Mouse (Mus musculus) heart, embryonic 10.5 days (tissue): ENCODE results near the gene Cript. TPM values are rescaled to one million over a fixed set of nuclear protein-coding genes. Genes with fewer than 3 reads are reported as not detected.
"Not testable (repeated sequence)": the region's sequence is repeated elsewhere in the genome, so short reads cannot be mapped to it uniquely, and the experiment has no call there.

ENCODE experiments used
- DNase-seq: peaks from one replicate; pipeline ENCODE4 v3.0.0-alpha.2; 2017; ENCODE audit warnings: low spot score
- H3K27ac ChIP-seq: fragments of 300-500 bp; sonication (generic); 2 replicates; pipeline ENCODE4 v1.5.1; 2016; ENCODE audit warnings: mild to moderate bottlenecking
- H3K27me3 ChIP-seq: fragments of 300-500 bp; sonication (generic); 2 replicates; pipeline ENCODE4 v1.6.1; 2016; ENCODE audit warnings: mild to moderate bottlenecking; ENCODE audit not compliant: poor library complexity, insufficient read depth, severe bottlenecking
- H3K36me3 ChIP-seq: fragments of 300-500 bp; sonication (generic); 2 replicates; pipeline ENCODE4 v1.6.1; 2016; ENCODE audit warnings: mild to moderate bottlenecking, moderate library complexity
- H3K4me1 ChIP-seq: fragments of 300-500 bp; sonication (generic); 2 replicates; pipeline ENCODE4 v1.6.1; 2016; ENCODE audit warnings: mild to moderate bottlenecking
- H3K4me3 ChIP-seq: fragments of 300-500 bp; sonication (generic); 2 replicates; pipeline ENCODE4 v1.5.1; 2016; ENCODE audit warnings: mild to moderate bottlenecking, moderate library complexity
- H3K9me3 ChIP-seq: fragments of 300-500 bp; sonication (generic); 2 replicates; pipeline ENCODE4 v1.6.1; 2016; ENCODE audit warnings: mild to moderate bottlenecking, moderate library complexity
- WGBS: fragments of 180-500 bp; shearing (Covaris S2); methylation state at CpG from one replicate; pipeline ENCODE4 v1.1.7; 2016; 5-methylcytosine and 5-hydroxymethylcytosine counted together
- polyA plus RNA-seq: library from polyadenylated mRNA; unstranded; fragments of >200 nt; fragmentation: Nextera tagmentation; extraction: Ambion mirVana; gene quantifications from 2 replicates; pipeline ENCODE4 v1.2.1, GENCODE M21; 2016

The Cript gene
- polyA plus RNA-seq, 1 experiment from 2014 or later: 113 TPM

GRCm38 (mm10) chr17:87053921-87054320 is 28.6 kb downstream of the Cript start:
- Histone ChIP-seq H3K9me3 (no peaks in the 10 kb centered on the region), H3K4me3 (no peak overlapping the region), H3K27ac (no peak overlapping the region), H3K36me3 (no peaks in the 10 kb centered on the region), H3K27me3 (no peaks in the 10 kb centered on the region), H3K4me1 (peaks cover 14% of the 10 kb centered on the region; the same call in 1 of the 2 replicates)
- DNase-seq: peak; percentile 42
- WGBS: 77% methylated on average over 5 of the region's 5 CpGs

GRCm38 (mm10) chr17:87055051-87055459 is 29.7 kb downstream of the Cript start:
- H3K9me3 ChIP-seq: no peaks in the 10 kb centered on the region
- H3K4me1 ChIP-seq: peaks cover 14% of the 10 kb centered on the region; the same call in 1 of the 2 replicates
- 33% methylated on average over 5 of the region's 5 CpGs for WGBS
- H3K27ac ChIP-seq: peak overlapping the region; percentile 56
- no peaks in the 10 kb centered on the region for H3K27me3 ChIP-seq
- no peaks in the 10 kb centered on the region for H3K36me3 ChIP-seq
- no peak overlapping the region for H3K4me3 ChIP-seq
- peak; percentile 77 for DNase-seq

- DNase-seq: no peak
- peaks cover 14% of the 10 kb centered on the region; the same call in 1 of the 2 replicates for H3K4me1 ChIP-seq
- H3K27ac ChIP-seq: no peak overlapping the region
- 74% methylated on average over 1 of the region's 1 CpGs for WGBS
- no peaks in the 10 kb centered on the region for H3K9me3 ChIP-seq
- H3K27me3 ChIP-seq: no peaks in the 10 kb centered on the region
- no peak overlapping the region for H3K4me3 ChIP-seq
- no peaks in the 10 kb centered on the region for H3K36me3 ChIP-seq
These were observed 30.3 kb downstream of the Cript start for GRCm38 (mm10) chr17:87055663-87056062.

- peaks cover 14% of the 10 kb centered on the region; the same call in 1 of the 2 replicates for H3K4me1 ChIP-seq
- H3K4me3 ChIP-seq: no peak overlapping the region
- H3K36me3 ChIP-seq: no peaks in the 10 kb centered on the region
- WGBS: 89% methylated on average over 7 of the region's 7 CpGs
- H3K27ac ChIP-seq: no peak overlapping the region
- H3K27me3 ChIP-seq: no peaks in the 10 kb centered on the region
- DNase-seq: peak; percentile 69
- no peaks in the 10 kb centered on the region for H3K9me3 ChIP-seq
These were observed 31.4 kb downstream of the Cript start for GRCm38 (mm10) chr17:87056761-87057160.

DNA sequence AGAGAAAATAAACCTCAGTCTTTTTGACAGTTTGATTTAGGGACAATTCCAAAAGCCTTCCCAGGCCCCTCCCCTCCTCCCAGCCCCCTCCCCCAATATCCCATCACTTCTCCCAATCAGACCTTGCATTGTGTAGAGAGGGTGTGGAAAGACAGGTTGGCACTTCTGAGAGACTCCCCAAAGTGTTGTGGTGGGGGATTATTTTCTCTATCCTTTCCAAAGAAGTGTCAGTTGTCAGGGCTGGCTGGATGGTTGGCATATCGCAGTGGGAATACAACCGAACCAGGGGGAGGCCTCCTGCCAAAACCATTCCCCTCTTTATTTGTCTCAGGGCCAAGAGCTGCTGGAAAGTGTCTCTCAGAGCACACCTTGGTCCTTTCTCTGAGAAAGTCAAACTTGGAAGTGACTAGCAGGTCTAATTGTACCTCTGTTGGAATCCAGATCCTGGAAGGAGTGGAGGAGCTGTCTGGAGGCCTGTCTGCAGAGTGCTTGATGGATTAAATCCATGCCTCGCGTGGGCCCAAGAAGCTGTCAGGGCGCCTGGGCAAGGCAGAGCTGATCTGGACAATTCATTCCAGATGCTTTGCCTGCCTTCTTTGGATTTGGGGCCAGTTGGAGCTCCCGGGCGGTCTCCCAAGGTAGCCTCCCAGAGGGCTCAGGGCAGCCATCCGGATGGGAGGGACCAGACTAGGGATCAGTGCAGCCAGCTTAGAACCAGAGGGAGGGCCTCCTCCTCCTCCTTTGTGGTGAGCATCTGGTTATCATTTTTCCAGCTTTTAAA is 32.3 kb downstream of the Cript start:
- Histone ChIP-seq H3K4me3 (no peak overlapping the region), H3K4me1 (peaks cover 14% of the 10 kb centered on the region; the same call in 1 of the 2 replicates), H3K36me3 (no peaks in the 10 kb centered on the region), H3K27me3 (no peaks in the 10 kb centered on the region), H3K9me3 (no peaks in the 10 kb centered on the region), H3K27ac (no peak overlapping the region)
- 72% methylated on average over 8 of the region's 8 CpGs for WGBS
- DNase-seq: peak; percentile 59

- no peak overlapping the region for H3K4me3 ChIP-seq
- H3K27me3 ChIP-seq: no peaks in the 10 kb centered on the region
- no peak for DNase-seq
- 82% methylated on average over 9 of the region's 9 CpGs for WGBS
- H3K9me3 ChIP-seq: no peaks in the 10 kb centered on the region
- H3K27ac ChIP-seq: no peak overlapping the region
- H3K36me3 ChIP-seq: no peaks in the 10 kb centered on the region
- H3K4me1 ChIP-seq: 0 out of 2 replicates have a peak, but pooled peaks cover 3% of the 10 kb centered on the region
These were observed 37.3 kb downstream of the Cript start for GRCm38 (mm10) chr17:87062639-87063038.

DNA sequence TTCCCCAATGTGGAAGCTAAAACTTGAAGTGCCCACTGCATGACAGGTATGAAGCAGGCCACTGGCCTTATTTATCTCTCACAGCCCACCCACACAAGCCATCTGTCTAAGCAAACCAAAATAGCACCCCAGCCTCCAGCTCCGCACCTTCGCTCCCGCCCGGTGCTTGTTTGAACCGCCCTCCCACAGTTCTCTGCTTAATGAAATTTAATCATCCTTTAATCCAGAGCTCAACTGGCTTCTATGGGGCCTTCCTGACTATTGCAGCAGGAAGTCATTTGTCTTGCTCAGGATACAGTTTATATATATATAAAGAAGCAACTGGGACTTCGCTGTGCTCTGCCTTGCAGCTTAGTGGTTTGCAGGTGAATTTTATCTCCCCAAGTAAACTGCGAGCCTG is 38.1 kb downstream of the Cript start:
- Histone ChIP-seq H3K4me3 (no peak overlapping the region), H3K4me1 (no peaks in the 10 kb centered on the region)
- 87% methylated on average over 7 of the region's 7 CpGs for WGBS

DNA sequence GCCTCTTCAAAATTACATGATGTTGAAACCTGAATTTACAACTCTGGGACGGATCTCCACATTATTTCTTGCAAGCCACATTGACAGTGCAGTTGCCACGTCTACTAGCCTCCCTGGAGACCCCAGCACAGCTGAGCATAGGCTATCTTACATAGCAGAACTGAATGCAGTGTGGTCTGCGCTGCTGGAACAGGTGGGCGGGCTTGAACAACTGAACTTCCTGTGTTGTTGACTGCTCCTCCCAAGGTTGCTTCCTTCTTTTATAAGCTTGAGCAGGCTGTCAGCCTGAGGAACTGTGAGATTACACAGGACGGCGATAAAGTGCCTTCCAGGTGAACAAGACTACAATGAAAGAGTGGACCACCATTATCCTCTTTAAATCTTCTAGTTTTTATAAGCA is 38.6 kb downstream of the Cript start:
- Histone ChIP-seq H3K36me3 (no peaks in the 10 kb centered on the region), H3K27me3 (no peaks in the 10 kb centered on the region), H3K4me3 (no peak overlapping the region), H3K9me3 (no peaks in the 10 kb centered on the region), H3K4me1 (no peaks in the 10 kb centered on the region), H3K27ac (no peak overlapping the region)
- WGBS: 79% methylated on average over 6 of the region's 6 CpGs
- no peak for DNase-seq

More for the DNA sequence above, 38.1 kb downstream of the Cript start:
- H3K9me3 ChIP-seq: no peaks in the 10 kb centered on the region
- no peaks in the 10 kb centered on the region for H3K36me3 ChIP-seq
- H3K27me3 ChIP-seq: no peaks in the 10 kb centered on the region
- H3K27ac ChIP-seq: no peak overlapping the region
- no peak for DNase-seq

DNA sequence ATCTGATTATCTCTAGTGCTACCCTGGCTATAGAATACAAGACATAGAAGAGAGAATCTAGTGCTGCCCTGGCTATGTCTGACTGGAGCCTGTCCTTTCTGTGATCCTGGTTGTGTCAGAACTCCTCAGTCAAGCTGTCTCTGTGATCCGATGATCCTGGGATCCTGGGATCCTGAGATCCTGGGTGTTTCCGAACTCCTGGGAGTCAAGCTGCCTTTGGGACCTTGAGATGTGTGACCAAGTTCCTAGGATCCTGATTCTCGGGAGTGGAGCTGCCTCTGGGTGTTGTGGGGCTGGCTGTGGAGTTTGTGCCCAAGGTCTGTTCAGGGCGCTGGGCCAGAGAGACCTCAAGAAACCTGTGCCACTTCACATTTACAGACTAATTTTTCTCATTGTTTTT is 43.6 kb downstream of the Cript start:
- WGBS: 79% methylated on average over 4 of the region's 4 CpGs
- Histone ChIP-seq H3K4me3 (no peak overlapping the region), H3K27me3 (no peaks in the 10 kb centered on the region), H3K4me1 (no peaks in the 10 kb centered on the region), H3K9me3 (no peaks in the 10 kb centered on the region), H3K36me3 (no peaks in the 10 kb centered on the region), H3K27ac (no peak overlapping the region)
- peak; percentile 58 for DNase-seq

DNA sequence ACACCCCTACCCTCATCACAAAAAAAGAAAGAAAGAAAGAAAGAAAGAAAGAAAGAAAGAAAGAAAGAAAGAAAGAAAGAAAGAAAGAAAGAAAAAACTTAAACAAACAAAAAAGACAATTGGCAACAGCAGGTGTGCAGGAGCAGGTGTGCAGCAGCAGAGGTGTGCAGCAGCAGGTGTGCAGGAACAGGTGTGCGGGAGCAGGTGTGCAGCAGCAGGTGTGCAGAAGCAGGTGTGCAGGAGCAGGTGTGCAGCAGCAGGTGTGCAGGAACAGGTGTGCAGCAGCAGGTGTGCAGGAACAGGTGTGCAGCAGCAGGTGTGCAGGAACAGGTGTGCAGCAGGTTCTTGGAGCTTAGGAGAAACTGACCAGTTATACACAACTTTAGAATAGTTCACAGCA is 46.8 kb downstream of the Cript start:
- not testable (repeated sequence) for H3K4me1 ChIP-seq, H3K4me3 ChIP-seq, H3K36me3 ChIP-seq, H3K27me3 ChIP-seq, H3K27ac ChIP-seq, H3K9me3 ChIP-seq
- WGBS: 97% methylated on average over 1 of the region's 1 CpGs
- peak; percentile 10 for DNase-seq

GRCm38 (mm10) chr17:87072766-87073440 is 47.6 kb downstream of the Cript start:
- peak; percentile 60 for DNase-seq
- Histone ChIP-seq H3K4me1 (no peaks in the 10 kb centered on the region), H3K27ac (no peak overlapping the region), H3K27me3 (no peaks in the 10 kb centered on the region), H3K4me3 (no peak overlapping the region), H3K9me3 (no peaks in the 10 kb centered on the region), H3K36me3 (no peaks in the 10 kb centered on the region)
- WGBS: 64% methylated on average over 5 of the region's 5 CpGs

- no peak overlapping the region for H3K4me3 ChIP-seq
- H3K36me3 ChIP-seq: no peaks in the 10 kb centered on the region
- no peaks in the 10 kb centered on the region for H3K4me1 ChIP-seq
These were observed 48.1 kb downstream of the Cript start for GRCm38 (mm10) chr17:87073470-87073869.

GRCm38 (mm10) chr17:87078217-87078616 is 52.9 kb downstream of the Cript start:
- DNase-seq, H3K27ac ChIP-seq, H3K4me1 ChIP-seq, H3K36me3 ChIP-seq, H3K9me3 ChIP-seq, H3K4me3 ChIP-seq, H3K27me3 ChIP-seq: not testable (repeated sequence)
- WGBS: 90% methylated on average over 17 of the region's 17 CpGs

More at GRCm38 (mm10) chr17:87073470-87073869, 48.1 kb downstream of the Cript start:
- DNase-seq: peak; percentile 17
- Histone ChIP-seq H3K9me3 (no peaks in the 10 kb centered on the region), H3K27ac (no peak overlapping the region), H3K27me3 (no peaks in the 10 kb centered on the region)
